Mouse (Mus musculus) hindbrain, embryonic 16.5 days (tissue): ENCODE results near the gene Macrod1. TPM values are rescaled to one million over a fixed set of nuclear protein-coding genes. Genes with fewer than 3 reads are reported as not detected.
"Not testable (repeated sequence)": the region's sequence is repeated elsewhere in the genome, so short reads cannot be mapped to it uniquely, and the experiment has no call there.

ENCODE experiments used
- ATAC-seq: fragments of 200-750 bp; cut with Nextera tagmentation; 2 replicates; pipeline ENCODE4 v1.8.0; 2017; ENCODE audit warnings: moderate TSS enrichment, moderate library complexity
- H3K27ac ChIP-seq: fragments of 300-500 bp; sonication (generic); 2 replicates; pipeline ENCODE4 v1.5.1; 2014; ENCODE audit warnings: low read depth, mild to moderate bottlenecking, control low read depth, low read length, moderate library complexity
- H3K27me3 ChIP-seq: fragments of 300-500 bp; sonication (generic); replicated peaks from 2 replicates; pipeline ENCODE4 v1.6.1; 2014; ENCODE audit warnings: low read length; ENCODE audit not compliant: control insufficient read depth, insufficient read depth
- H3K36me3 ChIP-seq: fragments of 300-500 bp; sonication (generic); 2 replicates; pipeline ENCODE4 v1.6.1; 2014; ENCODE audit warnings: mild to moderate bottlenecking, low read length, moderate library complexity, mixed read lengths; ENCODE audit not compliant: control insufficient read depth, insufficient read depth
- H3K4me1 ChIP-seq: fragments of 300-500 bp; sonication (generic); 2 replicates; pipeline ENCODE4 v1.6.1; 2014; ENCODE audit warnings: low read depth, low read length; ENCODE audit not compliant: control insufficient read depth, insufficient read depth
- H3K4me2 ChIP-seq: fragments of 300-500 bp; sonication (generic); 2 replicates; pipeline ENCODE4 v1.6.1; 2014; ENCODE audit warnings: mild to moderate bottlenecking, low read length, control low read depth, moderate library complexity
- H3K4me3 ChIP-seq: fragments of 300-500 bp; sonication (generic); 2 replicates; pipeline ENCODE4 v1.5.1; 2014; ENCODE audit warnings: mild to moderate bottlenecking, low read length, control low read depth, moderate library complexity
- H3K9ac ChIP-seq: fragments of 300-500 bp; sonication (generic); 2 replicates; pipeline ENCODE4 v1.6.1; 2014; ENCODE audit warnings: low read depth, mild to moderate bottlenecking, control low read depth, low read length, moderate library complexity
- H3K9me3 ChIP-seq: fragments of 300-500 bp; sonication (generic); 2 replicates; pipeline ENCODE4 v1.6.1; 2014; ENCODE audit warnings: mild to moderate bottlenecking, low read length, moderate library complexity; ENCODE audit not compliant: control insufficient read depth
- WGBS: fragments of 180-500 bp; shearing (Covaris S2); extraction: QIAGEN DNeasy Blood & Tissue Kit; methylation state at CpG from one replicate; pipeline ENCODE4 v1.1.7; 2014; 5-methylcytosine and 5-hydroxymethylcytosine counted together
- polyA plus RNA-seq: library from polyadenylated mRNA; unstranded; fragments of >200 nt; fragmentation: Nextera tagmentation; extraction: Ambion mirVana; gene quantifications from 2 replicates; pipeline ENCODE4 v1.2.1, GENCODE M21; 2015

Macrod1 gene
- polyA plus RNA-seq, 1 experiment from 2014 or later = 6.3 TPM

DNA sequence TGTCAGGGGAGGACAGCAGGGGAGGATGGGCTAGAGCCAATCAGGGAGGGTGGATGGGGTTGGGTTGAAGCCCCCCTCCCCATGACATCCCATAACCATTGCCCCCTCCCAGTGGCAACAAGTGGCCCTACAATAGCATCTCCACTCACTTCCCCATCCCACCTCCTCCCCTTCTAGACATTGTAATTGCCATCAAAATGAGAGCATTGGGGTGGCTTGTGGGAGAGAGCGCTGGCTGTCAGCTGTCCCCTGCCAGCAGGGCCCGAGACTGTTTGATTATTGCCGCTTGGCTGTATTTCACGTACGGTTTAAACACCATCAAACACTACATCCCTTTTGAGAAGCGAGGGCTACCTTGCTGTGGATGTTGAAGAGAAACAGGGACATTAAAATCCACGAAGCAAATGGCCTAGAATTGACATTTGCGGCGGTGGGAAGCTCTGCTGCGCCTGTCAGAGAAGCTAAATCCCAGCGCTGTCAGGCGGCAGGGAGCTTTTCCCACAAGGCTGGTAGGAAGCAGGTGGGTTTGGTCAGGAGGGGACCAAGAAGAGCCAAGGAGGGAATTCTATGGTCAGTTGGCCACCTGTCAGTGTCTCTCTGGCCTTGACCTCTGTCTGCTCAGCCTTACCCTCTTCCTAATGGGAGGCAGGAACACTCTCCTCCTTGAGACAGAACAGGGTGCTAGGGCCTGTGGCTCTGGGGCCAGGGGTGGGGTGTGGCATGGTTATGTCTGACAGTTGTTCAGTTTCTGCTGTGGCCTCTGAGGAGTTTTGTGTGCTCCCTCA is 17.6 kb downstream of the Macrod1 start:
- Histone ChIP-seq H3K27ac (no peak overlapping the region), H3K36me3 (no peaks in the 10 kb centered on the region), H3K9ac (peak overlapping the region; percentile 19; the same call in 1 of the 2 replicates), H3K4me1 (peaks cover 23% of the 10 kb centered on the region), H3K27me3 (no peaks in the 10 kb centered on the region), H3K9me3 (no peaks in the 10 kb centered on the region), H3K4me3 (no peak overlapping the region), H3K4me2 (no peak overlapping the region)
- no peak for ATAC-seq
- 36% methylated on average over 12 of the region's 12 CpGs for WGBS

DNA sequence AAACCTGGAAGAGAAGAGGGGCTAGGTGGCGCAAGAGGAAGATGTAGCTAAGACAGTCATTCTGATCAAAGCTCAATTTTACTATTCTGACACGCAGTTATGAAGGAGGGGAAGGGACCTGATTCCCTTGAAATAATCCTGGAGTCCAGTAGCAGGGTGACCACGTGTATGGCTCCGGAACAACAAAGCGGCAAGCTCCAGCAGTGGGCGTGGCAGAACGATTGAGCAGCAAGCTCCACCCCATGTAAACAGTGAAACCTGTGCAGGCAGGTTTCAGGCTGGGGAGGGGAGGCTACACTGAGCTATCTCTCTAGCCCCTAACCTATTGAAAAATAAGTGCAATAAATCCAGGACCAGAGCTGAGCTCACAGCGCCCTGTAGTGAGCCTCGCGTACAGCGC is 18.7 kb downstream of the Macrod1 start:
- H3K9me3 ChIP-seq, H3K4me3 ChIP-seq, ATAC-seq, H3K9ac ChIP-seq, H3K27ac ChIP-seq, H3K4me2 ChIP-seq, H3K27me3 ChIP-seq, H3K36me3 ChIP-seq: not testable (repeated sequence)
- WGBS = 84% methylated on average over 11 of the region's 11 CpGs
- H3K4me1 ChIP-seq = peaks cover 19% of the 10 kb centered on the region

DNA sequence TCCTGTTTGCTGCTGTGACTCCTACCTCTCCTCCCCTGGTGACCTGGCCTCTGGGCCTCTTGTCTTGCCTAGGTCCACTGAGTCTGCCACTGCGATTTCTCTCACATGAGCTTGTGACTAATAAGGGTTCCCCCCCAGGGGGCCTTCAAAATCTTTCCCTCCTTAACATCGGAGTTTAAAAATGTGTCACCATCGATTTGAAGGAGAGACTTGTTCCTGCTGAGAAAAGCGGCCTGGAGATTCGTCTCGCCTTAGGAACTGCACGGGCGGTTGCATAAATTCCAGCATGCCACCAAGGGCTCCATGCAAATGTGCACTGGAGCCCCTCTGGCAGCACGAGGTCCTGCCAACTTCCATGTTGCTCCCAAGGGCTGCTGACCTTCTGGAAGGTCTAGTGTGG is 21.1 kb downstream of the Macrod1 start:
- Histone ChIP-seq H3K36me3 (no peaks in the 10 kb centered on the region), H3K27me3 (no peaks in the 10 kb centered on the region), H3K4me3 (no peak overlapping the region), H3K4me1 (peaks cover 15% of the 10 kb centered on the region), H3K9me3 (no peaks in the 10 kb centered on the region), H3K27ac (no peak overlapping the region), H3K4me2 (no peak overlapping the region), H3K9ac (no peak overlapping the region)
- WGBS = 31% methylated on average over 9 of the region's 9 CpGs
- ATAC-seq = no peak

DNA sequence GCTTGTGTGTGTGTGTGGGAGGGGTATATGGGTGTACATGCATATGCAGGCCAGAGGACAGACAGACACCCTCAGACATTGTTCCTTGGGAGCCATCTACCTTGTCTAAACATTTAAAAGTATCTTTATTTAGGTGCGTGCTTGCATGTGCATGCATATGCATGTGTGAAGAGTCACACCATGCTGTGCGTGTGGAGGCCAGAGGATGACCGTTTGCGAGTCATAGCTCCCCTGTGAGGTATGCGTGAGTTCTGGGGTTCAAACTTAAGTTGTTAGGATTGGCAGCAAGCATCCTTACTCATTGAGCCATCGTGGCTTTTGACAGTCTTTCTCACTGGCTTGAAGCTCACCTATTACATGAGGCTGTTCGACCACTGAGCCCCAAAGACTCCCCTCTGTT is 21.7 kb downstream of the Macrod1 start:
- WGBS = 89% methylated on average over 7 of the region's 7 CpGs
- no peaks in the 10 kb centered on the region for H3K36me3 ChIP-seq
- H3K27ac ChIP-seq = no peak overlapping the region
- no peak overlapping the region for H3K4me2 ChIP-seq
- no peak overlapping the region for H3K9ac ChIP-seq
- H3K27me3 ChIP-seq = no peaks in the 10 kb centered on the region
- H3K4me3 ChIP-seq = no peak overlapping the region
- H3K4me1 ChIP-seq = peaks cover 18% of the 10 kb centered on the region
- no peaks in the 10 kb centered on the region for H3K9me3 ChIP-seq
- ATAC-seq = no peak

DNA sequence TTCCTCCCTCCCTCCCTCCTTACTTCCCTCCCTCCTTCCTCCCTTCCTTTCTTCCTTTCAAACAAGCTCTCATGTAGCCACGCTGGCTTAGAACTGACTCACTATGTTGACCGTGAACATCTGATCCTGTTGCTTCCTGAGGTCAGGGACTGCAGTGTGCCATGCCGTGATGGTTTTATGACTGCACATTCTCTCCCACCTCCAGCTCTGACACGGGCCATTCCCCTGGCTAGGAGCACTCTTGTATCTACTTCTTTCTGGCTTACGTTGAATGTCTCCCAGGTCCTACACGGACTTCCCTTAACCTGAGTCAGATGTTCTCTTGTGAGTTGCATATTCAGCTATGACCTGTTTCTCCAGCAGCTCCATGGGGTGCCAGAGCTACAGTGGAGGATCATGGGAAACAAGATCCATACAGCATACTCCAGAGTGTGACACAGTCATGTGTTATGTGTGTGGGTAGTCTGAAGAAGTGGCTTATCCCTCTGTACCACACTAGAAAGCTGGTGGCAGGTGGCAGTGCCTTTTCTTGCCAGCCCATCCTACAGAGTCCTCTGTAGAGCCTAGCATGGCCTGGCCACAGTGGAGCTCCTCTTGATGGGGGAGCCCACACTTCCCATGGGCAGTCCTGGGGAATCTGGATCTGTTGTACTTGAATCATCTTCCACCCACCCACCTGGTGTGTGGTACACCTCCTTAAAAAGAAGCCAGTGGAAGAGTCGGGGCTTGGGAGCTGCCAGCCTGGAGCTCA is 25.1 kb downstream of the Macrod1 start:
- Histone ChIP-seq H3K9ac (no peak overlapping the region), H3K27ac (no peak overlapping the region), H3K27me3 (peaks cover 2% of the 10 kb centered on the region; the same call in 1 of the 2 replicates), H3K4me2 (no peak overlapping the region), H3K4me1 (peaks cover 27% of the 10 kb centered on the region), H3K36me3 (no peaks in the 10 kb centered on the region), H3K9me3 (no peaks in the 10 kb centered on the region), H3K4me3 (no peak overlapping the region)
- ATAC-seq = no peak
- WGBS = 83% methylated on average over 7 of the region's 7 CpGs

DNA sequence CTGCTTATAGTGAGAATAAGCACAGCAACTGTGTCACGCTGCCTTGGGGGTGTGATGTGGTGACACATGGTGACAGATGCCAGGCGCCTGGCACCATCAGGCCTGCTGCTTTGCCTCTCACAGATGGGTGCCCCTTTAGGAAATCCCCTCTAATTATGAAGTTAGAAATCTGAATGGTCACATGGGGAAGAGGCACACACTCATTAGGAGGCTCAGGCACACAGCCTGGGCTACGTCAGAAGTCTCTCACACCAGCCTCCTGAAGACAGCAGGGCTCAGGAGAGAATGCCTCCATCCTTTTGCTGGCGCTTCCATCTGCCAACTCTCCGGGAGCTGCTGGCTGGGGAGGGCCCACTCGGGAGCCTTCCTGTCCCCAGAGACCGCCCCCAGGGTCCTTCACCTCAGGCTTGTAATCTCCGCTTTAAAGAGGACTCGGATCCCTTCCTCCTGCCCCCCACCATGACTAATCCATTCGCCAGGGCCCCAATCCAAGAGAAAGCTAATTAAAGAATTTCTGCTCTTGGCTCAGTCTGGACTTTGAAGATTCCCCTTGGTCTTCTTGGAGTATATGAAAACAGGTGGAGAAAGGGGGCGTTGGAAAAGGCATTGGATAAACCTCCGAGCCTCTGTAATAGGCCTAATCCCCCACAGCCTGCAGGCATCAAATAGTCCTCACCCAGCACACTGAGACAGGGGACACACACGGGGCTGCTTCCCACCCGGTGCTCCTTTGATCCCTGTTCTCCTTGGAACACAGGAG is 26.6 kb downstream of the Macrod1 start:
- Histone ChIP-seq H3K9ac (peak overlapping the region; percentile 27), H3K27me3 (peaks cover 2% of the 10 kb centered on the region; the same call in 1 of the 2 replicates), H3K4me3 (no peak overlapping the region), H3K9me3 (no peaks in the 10 kb centered on the region), H3K4me1 (peaks cover 32% of the 10 kb centered on the region), H3K27ac (peak overlapping the region; percentile 44; the same call in 1 of the 2 replicates), H3K36me3 (no peaks in the 10 kb centered on the region), H3K4me2 (no peak overlapping the region)
- 21% methylated on average over 14 of the region's 14 CpGs for WGBS
- ATAC-seq = peak; percentile 68

DNA sequence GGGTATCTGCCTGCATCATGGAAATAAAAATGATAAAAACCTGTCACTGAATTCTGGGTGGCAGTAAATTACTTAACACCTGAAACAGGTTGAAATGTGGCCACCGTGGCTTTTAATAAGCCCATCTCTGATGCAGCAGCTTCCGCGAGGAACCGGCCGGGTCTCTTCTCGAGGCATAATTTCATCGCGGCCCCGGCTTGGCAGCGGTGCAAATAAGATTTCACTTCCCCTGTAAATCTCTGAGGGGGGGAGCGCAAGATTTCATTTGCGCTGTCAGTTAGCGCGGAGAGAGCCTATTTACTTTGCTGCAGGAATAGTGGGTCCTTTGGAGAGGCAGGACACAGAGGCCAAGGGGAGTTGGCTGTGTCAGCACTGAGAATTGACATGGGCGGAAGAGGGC is 28.1 kb downstream of the Macrod1 start:
- Histone ChIP-seq H3K4me1 (peaks cover 37% of the 10 kb centered on the region), H3K9ac (no peak overlapping the region), H3K4me3 (no peak overlapping the region), H3K9me3 (no peaks in the 10 kb centered on the region), H3K36me3 (no peaks in the 10 kb centered on the region), H3K27me3 (peaks cover 2% of the 10 kb centered on the region; the same call in 1 of the 2 replicates), H3K4me2 (no peak overlapping the region), H3K27ac (no peak overlapping the region)
- WGBS = 38% methylated on average over 15 of the region's 15 CpGs
- ATAC-seq = no peak

DNA sequence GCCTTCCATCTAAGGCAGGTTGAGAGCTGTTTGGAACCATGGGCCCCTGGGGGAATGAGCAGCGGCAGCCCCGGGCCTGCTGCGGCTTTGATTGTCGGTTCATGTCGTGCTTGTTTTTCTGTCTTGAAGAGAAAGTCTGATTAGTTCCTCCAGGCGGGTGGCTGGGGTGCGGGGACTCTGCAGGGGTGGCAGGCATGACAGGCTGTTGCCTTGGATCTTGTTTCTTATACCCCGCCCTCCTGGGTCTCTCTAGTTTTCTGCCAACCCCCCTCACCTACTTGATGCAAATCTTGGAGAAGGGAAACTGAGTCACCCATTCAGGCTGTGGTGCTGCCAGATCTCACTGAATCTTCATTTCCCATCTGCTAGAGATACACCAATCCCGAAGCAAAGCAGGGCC is 31.9 kb downstream of the Macrod1 start:
- peaks cover 2% of the 10 kb centered on the region; the same call in 1 of the 2 replicates for H3K27me3 ChIP-seq
- peaks cover 61% of the 10 kb centered on the region for H3K4me1 ChIP-seq
- H3K9me3 ChIP-seq = no peaks in the 10 kb centered on the region
- 13% methylated on average over 9 of the region's 9 CpGs for WGBS
- H3K36me3 ChIP-seq = no peaks in the 10 kb centered on the region
- peak overlapping the region; percentile 11; the same call in 1 of the 2 replicates for H3K9ac ChIP-seq
- no peak for ATAC-seq
- no peak overlapping the region for H3K4me3 ChIP-seq
- 0 out of 2 replicates have a peak overlapping the region, but pooled peaks have one; percentile 8 for H3K27ac ChIP-seq
- H3K4me2 ChIP-seq = no peak overlapping the region

DNA sequence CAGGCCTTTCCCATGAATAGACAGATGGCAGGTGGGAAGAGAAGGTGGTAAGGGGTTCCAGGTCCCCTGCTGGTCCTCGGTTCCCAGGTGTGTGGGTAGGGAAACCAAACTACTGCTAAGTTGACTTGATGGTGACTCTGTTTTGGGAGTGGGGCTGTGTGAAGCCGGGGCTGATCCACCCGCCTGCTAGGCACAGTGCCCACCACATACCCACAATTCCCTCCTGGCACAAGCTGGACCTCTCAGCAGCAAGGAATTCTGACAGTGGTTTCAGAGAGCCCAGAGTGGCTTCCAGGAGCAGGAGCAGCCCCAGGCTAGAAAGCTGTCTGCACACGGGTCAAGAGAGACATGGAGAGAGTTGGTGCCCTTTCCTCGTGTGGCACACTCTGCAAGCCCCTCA is 32.4 kb downstream of the Macrod1 start:
- Histone ChIP-seq H3K4me2 (no peak overlapping the region), H3K4me3 (no peak overlapping the region), H3K4me1 (peaks cover 57% of the 10 kb centered on the region), H3K27ac (no peak overlapping the region), H3K9me3 (no peaks in the 10 kb centered on the region), H3K9ac (no peak overlapping the region), H3K36me3 (no peaks in the 10 kb centered on the region), H3K27me3 (peaks cover 2% of the 10 kb centered on the region; the same call in 1 of the 2 replicates)
- no peak for ATAC-seq
- 45% methylated on average over 5 of the region's 5 CpGs for WGBS
